Mouse (Mus musculus) left cerebral cortex, adult 2 months (tissue): ENCODE results near the gene C5ar2. TPM values are rescaled to one million over a fixed set of nuclear protein-coding genes. Genes with fewer than 3 reads are reported as not detected.
"Not testable (repeated sequence)": the region's sequence is repeated elsewhere in the genome, so short reads cannot be mapped to it uniquely, and the experiment has no call there.

Experiments
- DNase-seq, 2 experiments: peaks; one replicate each; pipeline ENCODE4 v3.0.0; 2021 to 2022; ENCODE audit warnings: low spot score in 2 of 2, mixed read lengths in 1 of 2; ENCODE audit errors: extremely low spot score in 1 of 2
- H3K27ac ChIP-seq: fragments of 200-600 bp; 2 replicates; pipeline ENCODE4 v1.8.1; 2022
- H3K4me3 ChIP-seq: fragments of 200-600 bp; 2 replicates; pipeline ENCODE4 v1.8.1; 2022
- CTCF ChIP-seq: fragments of 200-600 bp; IDR thresholded peaks from 2 replicates; pipeline ENCODE4 v1.8.1; 2022; ENCODE audit warnings: antibody characterized with exemption, mild to moderate bottlenecking, moderate library complexity
- intact Hi-C: fragments of 180-260 bp; cut with DNase I; formaldehyde crosslinking; loops from one replicate; pipeline ENCODE4 v1.15.1; 2025
- total RNA-seq, 2 experiments: library from RNA; stranded (reverse); gene quantifications; 2 replicates each; pipeline ENCODE4 v1.2.3; 2021

Gene C5ar2
- total RNA-seq, 2 experiments from 2014 or later = 0.42 to 0.54 TPM

GRCm38 (mm10) chr7:16273081-16273765 is 29.3 kb upstream of the C5ar2 start, which contains the start of gene Inafm1:
Gene Inafm1, minus strand, starts transcription at chr7:16273617.
- DNase-seq = peak; percentile 64 to 84
- intact Hi-C loops = no loop called here
- Histone ChIP-seq H3K4me3 (peak within 1 kb of the TSS; percentile 86), H3K27ac (peak within 1 kb of the TSS; percentile 89)
- no peak for TF ChIP-seq CTCF

GRCm38 (mm10) chr7:16272681-16273080 is 28.7 kb upstream of the C5ar2 start:
- Histone ChIP-seq H3K4me3 (peak overlapping the region; percentile 86), H3K27ac (peak overlapping the region; percentile 89)
- TF ChIP-seq CTCF = peak; percentile 26
- intact Hi-C loops = no loop called here
- peak; percentile 67 to 80 for DNase-seq

GRCm38 (mm10) chr7:16271139-16271538 is 27.2 kb upstream of the C5ar2 start:
- no peak for DNase-seq
- Histone ChIP-seq H3K4me3 (no peak overlapping the region), H3K27ac (no peak overlapping the region; the same call in 1 of the 2 replicates)
- no peak for TF ChIP-seq CTCF
- intact Hi-C loops = no loop called here

- H3K27ac ChIP-seq, H3K4me3 ChIP-seq, DNase-seq: not testable (repeated sequence)
- intact Hi-C loops = loop anchor here (10.0 kb wide), 1 partner anchor 172 kb away; the partner anchor contains the start of gene Napa
Observed at GRCm38 (mm10) chr7:16266593-16266992, 22.6 kb upstream of the C5ar2 start.

- no peak for TF ChIP-seq CTCF
- Histone ChIP-seq H3K27ac (no peak overlapping the region), H3K4me3 (no peak overlapping the region)
- intact Hi-C loops = loop anchor here (10.0 kb wide), 1 partner anchor 171 kb away; the partner anchor contains the start of gene Napa
- no peak for DNase-seq
Observed at GRCm38 (mm10) chr7:16265856-16266255, 21.9 kb upstream of the C5ar2 start.

- no peak overlapping the region for H3K27ac ChIP-seq
- DNase-seq = no peak
- no peak for TF ChIP-seq CTCF
- H3K4me3 ChIP-seq = no peak overlapping the region
- intact Hi-C loops = loop anchor here (1.0 to 10.0 kb wide), 2 partner anchors 72 to 169 kb away; partner anchors contain the start of gene Napa
Observed at GRCm38 (mm10) chr7:16263843-16264242, 19.9 kb upstream of the C5ar2 start.

- DNase-seq = peak; percentile 69 to 77
- peak; percentile 68 for TF ChIP-seq CTCF
- H3K27ac ChIP-seq = no peak overlapping the region
- intact Hi-C loops = loop anchor here (1.0 to 10.0 kb wide), 2 partner anchors 71 to 168 kb away; partner anchors contain the start of gene Napa
- no peak overlapping the region for H3K4me3 ChIP-seq
Observed at GRCm38 (mm10) chr7:16263015-16263787, 19.2 kb upstream of the C5ar2 start.

GRCm38 (mm10) chr7:16261097-16261496 is 17.1 kb upstream of the C5ar2 start:
- intact Hi-C loops = loop anchor here (10.0 kb wide), 1 partner anchor 166 kb away; the partner anchor contains the start of gene Napa

GRCm38 (mm10) chr7:16259110-16259590 is 15.2 kb upstream of the C5ar2 start, which contains the start of gene C5ar1:
Gene C5ar1, minus strand, starts transcription at chr7:16259540.
- Histone ChIP-seq H3K27ac (no peak within 1 kb of the TSS), H3K4me3 (no peak within 1 kb of the TSS)
- no peak for DNase-seq
- intact Hi-C loops = no loop called here
- no peak for TF ChIP-seq CTCF

More at GRCm38 (mm10) chr7:16261097-16261496, 17.1 kb upstream of the C5ar2 start:
- no peak overlapping the region for H3K4me3 ChIP-seq
- DNase-seq = no peak
- no peak for TF ChIP-seq CTCF
- no peak overlapping the region for H3K27ac ChIP-seq

- intact Hi-C loops = no loop called here
- TF ChIP-seq CTCF = no peak
- Histone ChIP-seq H3K27ac (no peak overlapping the region), H3K4me3 (no peak overlapping the region)
- no peak for DNase-seq
Observed at GRCm38 (mm10) chr7:16257830-16258229, 13.9 kb upstream of the C5ar2 start.

GRCm38 (mm10) chr7:16255963-16256362 is 12.0 kb upstream of the C5ar2 start:
- H3K4me3 ChIP-seq, DNase-seq, H3K27ac ChIP-seq, intact Hi-C loops: not testable (repeated sequence)

- Histone ChIP-seq H3K4me3 (no peak overlapping the region), H3K27ac (no peak overlapping the region)
- no peak for DNase-seq
- intact Hi-C loops = no loop called here
- TF ChIP-seq CTCF = no peak
Observed at GRCm38 (mm10) chr7:16254195-16254594, 10.2 kb upstream of the C5ar2 start.
